33 mouse cellular contexts compared by ENCODE assay signal in the genomic region with DNA sequence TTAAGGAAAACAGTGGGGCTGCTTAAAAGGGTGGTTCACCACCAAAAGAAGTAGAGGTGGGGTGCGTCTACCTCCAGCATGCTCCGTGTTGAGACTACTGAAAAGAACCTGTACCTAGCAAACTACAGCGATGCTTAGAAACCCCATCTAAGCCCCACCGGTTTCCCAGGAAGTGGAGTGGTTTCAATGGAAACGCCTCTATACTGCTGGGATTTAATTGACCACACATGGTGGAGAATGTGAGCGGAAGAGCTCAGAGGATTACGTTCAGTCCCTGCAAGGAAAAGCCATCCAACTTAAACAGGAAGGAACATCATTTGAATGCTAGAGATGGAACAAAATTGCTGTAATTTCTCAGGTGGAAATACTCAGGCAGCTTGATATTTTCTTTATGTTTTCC.
DNase-seq lines count a peak whose midpoint lies in the region; ATAC-seq and TF ChIP-seq lines count a peak whose summit lies in the region.
"Had no signal": no experiment of that assay in that cellular context is flagged by ENCODE, and none has a peak within 500 bp of the region (broad histone marks: within the 10 kb centered on the region; RNA-seq: fewer than 3 reads in every experiment).

No protein-coding gene starts in this region.

- H3K9ac ChIP-seq in forebrain, embryonic 14.5 days (ENCODE audit: low read length): no peak overlapping the region
- H3K9ac ChIP-seq in kidney, postnatal 0 days (ENCODE audit: low read depth, low read length): no peak overlapping the region
- H3K9ac ChIP-seq: embryonic facial prominence, embryonic 12.5 days; forebrain, embryonic 12.5 days; heart, embryonic 13.5 days; hindbrain, embryonic 15.5 days; liver, embryonic 14.5 days; midbrain, embryonic 13.5 days; neural tube, embryonic 13.5 days; stomach, embryonic 15.5 days had no signal

- H3K9me3 ChIP-seq in forebrain, embryonic 14.5 days (replicated peaks; ENCODE audit: control insufficient read depth, low read length): no peaks in the 10 kb centered on the region
- peaks cover 5% of the 10 kb centered on the region; the same call in 1 of the 2 replicates for H3K9me3 ChIP-seq in forebrain, embryonic 10.5 days
- no peaks in the 10 kb centered on the region for H3K9me3 ChIP-seq in kidney, postnatal 0 days (replicated peaks; ENCODE audit: low read length)
- H3K9me3 ChIP-seq: embryonic facial prominence, embryonic 12.5 days; forebrain, embryonic 12.5 days; heart, embryonic 13.5 days; hindbrain, embryonic 15.5 days; midbrain, embryonic 13.5 days; neural tube, embryonic 13.5 days; stomach, embryonic 15.5 days had no signal

- no peaks in the 10 kb centered on the region for H3K36me3 ChIP-seq in forebrain, embryonic 14.5 days (ENCODE audit: control insufficient read depth, insufficient read depth, low read length)
- no peaks in the 10 kb centered on the region for H3K36me3 ChIP-seq in forebrain, embryonic 10.5 days (replicated peaks)
- no peaks in the 10 kb centered on the region for H3K36me3 ChIP-seq in kidney, postnatal 0 days (ENCODE audit: insufficient read depth, low read length)
- H3K36me3 ChIP-seq: embryonic facial prominence, embryonic 12.5 days; forebrain, embryonic 12.5 days; heart, embryonic 13.5 days; hindbrain, embryonic 15.5 days; midbrain, embryonic 13.5 days; neural tube, embryonic 13.5 days; stomach, embryonic 15.5 days had no signal

- no peak overlapping the region for H3K4me2 ChIP-seq in forebrain, embryonic 14.5 days (ENCODE audit: low read length)
- no peak overlapping the region for H3K4me2 ChIP-seq in kidney, postnatal 0 days (ENCODE audit: low read length)
- H3K4me2 ChIP-seq: embryonic facial prominence, embryonic 12.5 days; forebrain, embryonic 12.5 days; heart, embryonic 13.5 days; hindbrain, embryonic 15.5 days; midbrain, embryonic 13.5 days; neural tube, embryonic 13.5 days; stomach, embryonic 15.5 days had no signal

- no peak overlapping the region for H3K4me3 ChIP-seq in forebrain, embryonic 14.5 days (ENCODE audit: low read depth, low read length)
- H3K4me3 ChIP-seq in forebrain, embryonic 10.5 days: no peak overlapping the region
- no peak overlapping the region for H3K4me3 ChIP-seq in kidney, postnatal 0 days (replicated peaks; ENCODE audit: low read depth, low read length)
- H3K4me3 ChIP-seq: embryonic facial prominence, embryonic 12.5 days; erythroblast, embryonic 14.5 days; forebrain, embryonic 12.5 days; gastrocnemius, adult 2 months; heart, adult 2 months; heart, embryonic 13.5 days; hindbrain, embryonic 15.5 days; layer of hippocampus, adult 2 months; midbrain, embryonic 13.5 days; neural tube, embryonic 13.5 days; stomach, embryonic 15.5 days had no signal

- 16% methylated on average over 7 of the region's 7 CpGs for whole genome bisulfite sequencing in forebrain, embryonic 14.5 days
- WGBS in forebrain, embryonic 10.5 days: 16% methylated on average over 7 of the region's 7 CpGs
- WGBS in kidney, postnatal 0 days: 50% methylated on average over 7 of the region's 7 CpGs

- DNase-seq in forebrain, embryonic 14.5 days (ENCODE audit: low spot score): peak; percentile 21
- DNase-seq in forebrain, embryonic 10.5 days (ENCODE audit: extremely low spot score, low spot score): no peak
- DNase-seq in kidney, postnatal 0 days (ENCODE audit: low spot score): peak; percentile 41
- no peak for DNase-seq in kidney, postnatal 36 days
- DNase-seq in embryo, embryonic 11 days: peak; percentile 36
- peak; percentile 35 for DNase-seq in forelimb bud, embryonic 11.5 days (ENCODE audit: low read depth, low spot score)
- DNase-seq in adrenal gland, adult (ENCODE audit: inconsistent age in 2 of 2, low spot score in 1 of 2): no peak
- no peak for DNase-seq in layer of hippocampus, adult 11-12 months (ENCODE audit: low spot score)
- DNase-seq: adrenal gland, adult 2 months; adrenal gland, postnatal 36 days; cerebellum, adult 8-10 months; cerebellum, postnatal 25 days; gastrocnemius, adult 2 months; gastrocnemius, postnatal 36 days; heart, adult 2 months; heart, postnatal 10 days; kidney, adult 2 months; kidney, postnatal 14 days; liver; lung, adult 2 months; lung, postnatal 10 days; right cerebral cortex, postnatal 14 days had no signal

- ATAC-seq in forebrain, embryonic 14.5 days: no peak
- ATAC-seq in kidney, postnatal 0 days (replicated peaks; ENCODE audit: low FRiP score, low read depth): no peak
- ATAC-seq: midbrain, embryonic 13.5 days had no signal

- no peak for TF ChIP-seq CTCF in kidney, postnatal 0 days (IDR thresholded peaks at IDR 0.05; ENCODE audit: low read depth)

- no peak overlapping the region for H3K27ac ChIP-seq in forebrain, embryonic 14.5 days (ENCODE audit: low read depth, low read length)
- H3K27ac ChIP-seq in forebrain, embryonic 10.5 days: no peak overlapping the region
- H3K27ac ChIP-seq in kidney, postnatal 0 days: no peak overlapping the region
- H3K27ac ChIP-seq: embryonic facial prominence, embryonic 12.5 days; forebrain, embryonic 12.5 days; gastrocnemius, adult 2 months; heart, adult 2 months; heart, embryonic 13.5 days; hindbrain, embryonic 15.5 days; layer of hippocampus, adult 2 months; liver, embryonic 14.5 days; macrophage; midbrain, embryonic 13.5 days; neural tube, embryonic 13.5 days; stomach, embryonic 15.5 days had no signal

- H3K4me1 ChIP-seq in forebrain, embryonic 14.5 days (ENCODE audit: control insufficient read depth, insufficient read depth, low read length): peaks cover 4% of the 10 kb centered on the region; the same call in 1 of the 2 replicates
- H3K4me1 ChIP-seq in forebrain, embryonic 10.5 days: peaks cover 12% of the 10 kb centered on the region
- no peaks in the 10 kb centered on the region for H3K4me1 ChIP-seq in kidney, postnatal 0 days (replicated peaks; ENCODE audit: insufficient read depth, low read length)
- H3K4me1 ChIP-seq: forebrain, embryonic 12.5 days; hindbrain, embryonic 15.5 days; midbrain, embryonic 13.5 days; neural tube, embryonic 13.5 days; stomach, embryonic 15.5 days had no signal

- H3K27me3 ChIP-seq in forebrain, embryonic 14.5 days (replicated peaks; ENCODE audit: control insufficient read depth, insufficient read depth, low read length): no peaks in the 10 kb centered on the region
- H3K27me3 ChIP-seq in forebrain, embryonic 10.5 days (ENCODE audit: poor library complexity, severe bottlenecking): no peaks in the 10 kb centered on the region
- no peaks in the 10 kb centered on the region for H3K27me3 ChIP-seq in kidney, postnatal 0 days (ENCODE audit: insufficient read depth, low read length)
- H3K27me3 ChIP-seq: embryonic facial prominence, embryonic 12.5 days; forebrain, embryonic 12.5 days; heart, embryonic 13.5 days; hindbrain, embryonic 15.5 days; midbrain, embryonic 13.5 days; neural tube, embryonic 13.5 days; stomach, embryonic 15.5 days had no signal

Comparison
In these comparisons a context has a peak if more than half of its experiments do, and no peak if none do; other contexts are left out.
1. DNase-seq: peak in forebrain, embryonic 14.5 days (single experiment), kidney, postnatal 0 days (single experiment), embryo, embryonic 11 days (single experiment) and forelimb bud, embryonic 11.5 days (single experiment); none in forebrain, embryonic 10.5 days (single experiment), kidney, postnatal 36 days (0 of 2), adrenal gland, adult (0 of 2) and layer of hippocampus, adult 11-12 months (single experiment).